Mouse (Mus musculus) stomach, postnatal 0 days (tissue): ENCODE data around the gene Rpf1. TPM values are rescaled to one million over a fixed set of nuclear protein-coding genes. Genes with fewer than 3 reads are reported as not detected.
A peak's percentile ranks its signal among the peaks of the same experiment; 100 is the strongest.

ENCODE experiments used
- ATAC-seq: fragments of 200-750 bp; cut with Nextera tagmentation; 2 replicates; pipeline ENCODE4 v1.8.0; 2017; ENCODE audit not compliant: low FRiP score, low TSS enrichment
- DNase-seq: peaks from one replicate; pipeline ENCODE4 v3.0.0-alpha.2; 2016; ENCODE audit warnings: low spot score
- H3K27ac ChIP-seq: fragments of 300-500 bp; sonication (generic); replicated peaks from 2 replicates; pipeline ENCODE4 v1.5.1; 2014; ENCODE audit warnings: mild to moderate bottlenecking, control low read depth
- H3K27me3 ChIP-seq: fragments of 300-500 bp; sonication (generic); 2 replicates; pipeline ENCODE4 v1.6.1; 2014; ENCODE audit warnings: low read length; ENCODE audit not compliant: control insufficient read depth, insufficient read depth
- H3K36me3 ChIP-seq: fragments of 300-500 bp; sonication (generic); 2 replicates; pipeline ENCODE4 v1.6.1; 2014; ENCODE audit warnings: low read length, mixed read lengths; ENCODE audit not compliant: control insufficient read depth, insufficient read depth
- H3K4me1 ChIP-seq: fragments of 300-500 bp; sonication (generic); replicated peaks from 2 replicates; pipeline ENCODE4 v1.6.1; 2014; ENCODE audit warnings: antibody characterized with exemption; ENCODE audit not compliant: control insufficient read depth, insufficient read depth
- H3K4me2 ChIP-seq: fragments of 300-500 bp; sonication (generic); replicated peaks from 2 replicates; pipeline ENCODE4 v1.6.1; 2014; ENCODE audit warnings: low read depth, mild to moderate bottlenecking, control low read depth, moderate library complexity
- H3K4me3 ChIP-seq: fragments of 300-500 bp; sonication (generic); 2 replicates; pipeline ENCODE4 v1.5.1; 2014; ENCODE audit warnings: low read depth, low read length, control low read depth
- H3K9ac ChIP-seq: fragments of 300-500 bp; sonication (generic); 2 replicates; pipeline ENCODE4 v1.6.1; 2014; ENCODE audit warnings: mild to moderate bottlenecking, low read length, control low read depth, mixed read lengths
- H3K9me3 ChIP-seq: fragments of 300-500 bp; sonication (generic); 2 replicates; pipeline ENCODE4 v1.6.1; 2016; ENCODE audit warnings: low read length; ENCODE audit not compliant: control insufficient read depth
- CTCF ChIP-seq: IDR thresholded peaks from 2 replicates; pipeline ENCODE4 v1.5.1; 2016; ENCODE audit warnings: antibody characterized with exemption, low read depth, mild to moderate bottlenecking, moderate library complexity
- EP300 ChIP-seq: optimal IDR thresholded peaks from 2 replicates; pipeline ENCODE3; 2016; ENCODE audit warnings: antibody characterized with exemption
- WGBS: fragments of 180-500 bp; shearing (Covaris S2); extraction: QIAGEN DNeasy Blood & Tissue Kit; methylation state at CpG from one replicate; pipeline ENCODE4 v1.1.7; 2014; 5-methylcytosine and 5-hydroxymethylcytosine counted together
- polyA plus RNA-seq: library from polyadenylated mRNA; unstranded; fragments of >200 nt; fragmentation: Nextera tagmentation; extraction: Ambion mirVana; gene quantifications from 2 replicates; pipeline ENCODE4 v1.2.1, GENCODE M21; 2015

Gene Rpf1
- 30.8 and 31.2 TPM in 2 replicates for polyA plus RNA-seq

DNA sequence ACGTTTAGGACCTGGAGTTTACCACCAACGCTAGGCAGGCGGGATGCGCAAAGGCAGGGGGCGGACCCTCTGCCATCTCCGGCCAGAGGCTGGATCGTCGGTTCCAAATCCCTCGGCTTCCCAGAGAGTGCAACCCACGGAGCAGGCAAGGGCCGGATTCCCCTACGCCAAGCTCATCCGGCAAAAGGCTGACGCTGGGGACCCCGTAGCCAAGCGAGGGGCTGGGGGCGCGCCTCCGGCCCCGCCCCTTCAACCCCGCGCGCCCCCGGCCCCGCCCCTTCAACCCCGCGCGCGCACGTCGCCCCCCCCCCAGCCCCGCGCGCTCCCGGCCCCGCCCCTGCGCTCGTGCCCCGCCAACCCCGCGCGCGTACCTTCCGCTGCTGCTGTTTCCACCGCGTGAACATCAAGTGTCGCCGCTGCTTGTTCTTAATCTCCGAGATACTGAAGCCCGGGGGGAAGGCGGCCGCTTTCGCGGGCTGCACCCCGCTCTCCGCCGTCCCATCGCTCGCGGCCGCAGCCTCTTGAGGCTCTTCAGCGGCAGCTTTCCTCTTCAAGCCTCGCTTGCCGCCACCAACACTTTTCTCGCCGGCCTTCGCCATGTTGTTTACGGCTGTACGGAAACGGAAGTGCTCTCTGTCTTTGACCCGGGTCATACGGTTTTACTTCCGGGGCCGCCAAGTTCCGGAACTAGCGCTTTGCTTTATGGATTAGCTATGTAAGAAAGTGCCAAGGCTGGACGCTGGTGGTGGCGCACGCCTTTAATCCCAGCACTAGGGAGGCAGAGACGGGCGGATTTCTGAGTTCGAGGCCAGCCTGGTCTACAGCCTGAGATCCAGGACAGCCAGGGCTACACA lies at the start of gene Rpf1:
Gene Rpf1 (minus strand): TSS at position 632 of the 854 bp plus-strand sequence.
- Histone ChIP-seq H3K27ac (peak within 1 kb of the TSS; percentile 99), H3K4me1 (no peaks in the 10 kb centered on the region), H3K4me3 (peak within 1 kb of the TSS; percentile 85), H3K9ac (peak within 1 kb of the TSS; percentile 86), H3K36me3 (peaks cover 5% of the 10 kb centered on the region; the same call in 1 of the 2 replicates), H3K4me2 (peak within 1 kb of the TSS; percentile 71), H3K27me3 (no peaks in the 10 kb centered on the region), H3K9me3 (no peaks in the 10 kb centered on the region)
- under 1% methylated on average over 54 of the region's 82 CpGs for WGBS
- TF ChIP-seq CTCF (peak; percentile 19; the same call in 1 of the 2 replicates), EP300 (no peak)
- DNase-seq (peak; percentile 87), ATAC-seq (peak; percentile 97)

DNA sequence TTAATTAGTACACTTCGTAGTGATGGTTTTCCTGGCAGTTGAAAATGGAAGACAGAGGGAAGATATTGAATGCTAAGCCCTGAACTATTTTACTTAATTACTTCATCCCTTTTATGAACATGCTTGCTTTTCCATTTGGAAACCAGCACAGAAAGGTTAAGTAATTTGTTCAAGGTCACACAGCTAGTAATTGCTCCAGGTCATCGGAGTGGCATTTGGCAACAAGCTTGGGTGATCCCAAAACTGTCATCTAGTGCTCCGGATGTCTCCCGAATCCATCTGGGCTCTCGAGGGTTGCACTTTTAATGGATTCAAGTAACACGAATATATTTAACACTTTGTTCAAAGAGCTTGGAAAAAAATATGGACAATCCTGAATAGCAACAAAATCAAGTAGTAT lies 49.7 kb upstream of the Rpf1 start:
- DNase-seq (no peak), ATAC-seq (no peak)
- no peak overlapping the region for H3K27ac ChIP-seq
- no peak overlapping the region for H3K4me2 ChIP-seq
- H3K9ac ChIP-seq: no peak overlapping the region
- no peaks in the 10 kb centered on the region for H3K36me3 ChIP-seq
- TF ChIP-seq CTCF (no peak), EP300 (no peak)
- 80% methylated on average over 6 of the region's 6 CpGs for WGBS
- H3K4me3 ChIP-seq: no peak overlapping the region
- no peaks in the 10 kb centered on the region for H3K9me3 ChIP-seq
- H3K4me1 ChIP-seq: no peaks in the 10 kb centered on the region
- no peaks in the 10 kb centered on the region for H3K27me3 ChIP-seq

DNA sequence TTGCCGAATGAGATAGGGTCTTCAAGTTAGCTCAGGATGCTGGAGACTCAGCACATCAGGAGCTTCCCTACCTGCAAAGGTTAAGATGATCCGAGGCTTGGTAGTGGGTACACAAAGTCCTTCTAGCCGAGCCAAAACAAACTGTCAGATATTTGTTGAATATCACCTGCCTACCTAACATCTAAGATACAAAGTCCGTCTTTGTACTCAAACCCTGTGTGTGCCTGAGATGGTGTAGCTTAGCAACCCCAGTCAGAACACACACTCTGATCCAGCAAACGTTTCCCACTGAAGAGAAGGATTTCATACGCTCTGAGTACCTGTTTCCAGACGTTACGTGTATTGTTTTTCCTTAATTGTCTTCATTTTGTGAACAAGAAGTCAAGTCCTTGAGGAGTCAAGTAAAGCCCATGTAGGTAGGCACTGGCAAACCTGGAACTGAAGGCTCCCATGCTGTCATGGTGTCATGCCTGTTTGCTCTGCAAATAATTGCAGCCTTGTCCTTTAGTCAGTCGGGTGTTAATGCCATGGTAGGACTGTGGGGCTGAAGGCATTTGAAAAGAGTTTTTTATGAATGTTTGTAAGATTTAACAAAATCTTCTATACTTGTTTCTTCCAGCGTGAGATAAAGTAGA lies 49.0 kb upstream of the Rpf1 start, which contains the start of gene Uox:
Gene Uox (plus strand): TSS at position 279 of the 635 bp plus-strand sequence.
- Histone ChIP-seq H3K27ac (no peak within 1 kb of the TSS), H3K9me3 (no peaks in the 10 kb centered on the region), H3K4me1 (no peaks in the 10 kb centered on the region), H3K4me2 (no peak within 1 kb of the TSS), H3K9ac (no peak within 1 kb of the TSS), H3K4me3 (no peak within 1 kb of the TSS), H3K36me3 (no peaks in the 10 kb centered on the region), H3K27me3 (no peaks in the 10 kb centered on the region)
- ATAC-seq (no peak), DNase-seq (no peak)
- 54% methylated on average over 10 of the region's 10 CpGs for WGBS
- TF ChIP-seq CTCF (no peak), EP300 (no peak)

DNA sequence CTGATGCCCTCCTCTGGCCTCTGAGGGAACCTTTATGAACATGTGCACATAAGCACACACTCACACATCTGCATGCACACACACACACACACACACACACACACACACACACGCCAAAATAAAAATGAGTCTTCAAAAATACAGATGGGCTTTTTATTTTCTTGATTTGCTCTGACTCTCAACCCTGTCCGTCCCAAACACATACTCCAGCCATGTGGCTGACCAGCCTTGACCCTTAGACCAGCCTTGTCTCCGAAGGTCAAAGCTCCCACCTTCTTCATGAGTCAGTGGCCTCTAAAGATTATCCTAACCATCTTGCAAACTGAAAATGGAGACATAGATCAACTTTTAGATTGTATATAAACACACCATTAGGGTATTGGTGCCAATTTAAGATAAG lies 48.4 kb upstream of the Rpf1 start:
- ATAC-seq (no peak), DNase-seq (no peak)
- no peaks in the 10 kb centered on the region for H3K9me3 ChIP-seq
- no peak overlapping the region for H3K27ac ChIP-seq
- 85% methylated on average over 3 of the region's 3 CpGs for WGBS
- no peaks in the 10 kb centered on the region for H3K36me3 ChIP-seq
- no peak overlapping the region for H3K4me3 ChIP-seq
- H3K4me1 ChIP-seq: no peaks in the 10 kb centered on the region
- H3K27me3 ChIP-seq: no peaks in the 10 kb centered on the region
- H3K4me2 ChIP-seq: no peak overlapping the region
- no peak overlapping the region for H3K9ac ChIP-seq
- no peak for TF ChIP-seq CTCF
- TF ChIP-seq EP300: no peak

DNA sequence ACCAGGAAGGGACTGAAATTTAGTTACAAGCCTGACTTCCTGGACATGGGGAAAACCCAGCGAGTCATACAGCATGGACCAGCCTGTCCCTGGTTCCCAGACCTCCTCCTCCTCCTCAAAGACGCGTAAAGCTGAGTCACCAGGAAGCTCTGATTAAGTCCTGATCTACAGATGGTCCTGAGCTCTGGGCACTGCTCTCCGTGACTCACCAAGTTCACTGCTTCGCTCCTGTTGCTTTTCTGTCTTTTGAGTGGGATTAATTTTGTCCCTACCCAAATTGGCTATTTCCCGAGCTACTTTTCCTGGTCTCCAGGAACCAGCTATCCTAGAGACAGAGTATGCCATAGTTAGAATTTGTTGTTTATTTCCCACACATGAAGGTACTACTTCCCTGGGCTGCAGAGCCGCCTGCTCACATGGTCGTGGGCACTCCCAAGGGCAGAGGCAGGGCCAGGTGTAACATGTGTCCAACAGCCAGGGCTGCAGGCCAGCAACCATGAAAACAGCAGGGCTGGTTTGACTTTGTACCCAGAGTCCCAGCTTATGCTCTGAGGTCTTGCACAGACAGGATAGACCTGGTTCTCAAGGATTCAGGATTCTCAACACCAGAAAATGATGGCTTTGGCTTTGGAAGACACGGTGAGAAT lies 46.8 kb upstream of the Rpf1 start:
- H3K4me2 ChIP-seq: no peak overlapping the region
- H3K27me3 ChIP-seq: no peaks in the 10 kb centered on the region
- H3K36me3 ChIP-seq: no peaks in the 10 kb centered on the region
- no peaks in the 10 kb centered on the region for H3K9me3 ChIP-seq
- H3K4me3 ChIP-seq: no peak overlapping the region
- no peak overlapping the region for H3K9ac ChIP-seq
- H3K4me1 ChIP-seq: no peaks in the 10 kb centered on the region
- peak; percentile 65 for DNase-seq
- 39% methylated on average over 9 of the region's 9 CpGs for WGBS
- ATAC-seq: peak; percentile 98
- peak overlapping the region; percentile 40; the same call in 1 of the 2 replicates for H3K27ac ChIP-seq
- TF ChIP-seq CTCF (no peak), EP300 (no peak)
